Mouse (Mus musculus): ENCODE results near the gene Gtse1.

The Gtse1 gene

DNA sequence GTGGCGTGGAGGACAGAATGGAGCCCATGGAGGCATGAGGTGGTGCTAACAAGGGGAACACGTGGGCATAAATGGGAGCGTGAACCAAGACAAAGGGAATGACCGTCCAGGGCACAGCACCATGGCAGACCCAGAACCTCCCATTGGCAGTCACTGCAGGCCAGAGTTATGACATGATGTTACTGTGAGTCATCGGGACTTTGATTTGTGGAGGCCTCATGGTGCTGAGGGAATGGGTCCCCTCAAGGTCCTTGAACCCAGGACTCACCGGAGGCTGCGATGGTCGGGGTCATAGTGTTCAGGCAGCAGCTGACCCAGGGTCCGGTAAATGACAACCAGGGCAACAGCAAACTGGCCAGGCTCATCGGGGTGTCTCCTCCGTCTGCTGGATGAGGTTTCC is 62.3 kb downstream of the Gtse1 start:
- in situ Hi-C loops (cut with MboI, MseI): no loop called here
